9 mouse cellular contexts compared by ENCODE assay signal in genomic region chr16:49856661-49857060, GRCm38 (mm10). TPM values are rescaled to one million over a fixed set of nuclear protein-coding genes. Genes with fewer than 3 reads are reported as not detected.
DNase-seq lines count a peak whose midpoint lies in the region; ATAC-seq and TF ChIP-seq lines count a peak whose summit lies in the region.
"Had no signal": no experiment of that assay in that cellular context is flagged by ENCODE, and none has a peak within 500 bp of the region (broad histone marks: within the 10 kb centered on the region; RNA-seq: fewer than 3 reads in every experiment).

No protein-coding gene starts in this region.

- H3K27ac ChIP-seq in heart, embryonic 16.5 days (ENCODE audit: low read length), result peak overlapping the region; percentile 100; the same call in 1 of the 2 replicates
- H3K27ac ChIP-seq in MEL (ENCODE audit: control insufficient read depth, low read depth, low read length), result peak overlapping the region; percentile 85
- no peak overlapping the region for H3K27ac ChIP-seq in forebrain, postnatal 0 days (ENCODE audit: low read depth, low read length)
- H3K27ac ChIP-seq in midbrain, embryonic 10.5 days (replicated peaks), result peak overlapping the region; percentile 98

- peak overlapping the region; percentile 91 for H3K4me3 ChIP-seq in heart, embryonic 16.5 days (ENCODE audit: low read length)
- H3K4me3 ChIP-seq in MEL (ENCODE audit: control insufficient read depth in 1 of 2, insufficient read depth in 1 of 2, low read depth in 2 of 2, low read length in 2 of 2), result peak overlapping the region; percentile 77 to 85
- H3K4me3 ChIP-seq in forebrain, postnatal 0 days (ENCODE audit: low read depth, low read length), result peak overlapping the region; percentile 69
- H3K4me3 ChIP-seq in midbrain, embryonic 10.5 days, result peak overlapping the region; percentile 89

- peak overlapping the region; percentile 95 for H3K9ac ChIP-seq in heart, embryonic 16.5 days (ENCODE audit: low read length)
- peak overlapping the region; percentile 89 for H3K9ac ChIP-seq in MEL (ENCODE audit: control insufficient read depth, low read depth, low read length, poor library complexity, severe bottlenecking)
- H3K9ac ChIP-seq in forebrain, postnatal 0 days, result peak overlapping the region; percentile 93

- intact Hi-C loops in left cerebral cortex, postnatal 36 days (cut with DNase I), result loop anchor here (5.0 kb wide), 3 partner anchors 191 to 576 kb away; partner anchors contain the start of gene Bbx

- peak overlapping the region; percentile 76 for H3K4me2 ChIP-seq in heart, embryonic 16.5 days (ENCODE audit: low read depth, low read length)
- peak overlapping the region; percentile 75 for H3K4me2 ChIP-seq in forebrain, postnatal 0 days (ENCODE audit: low read depth)

- TF ChIP-seq CTCF in MEL (IDR thresholded peaks at IDR 0.05 in 2 of 3, conservative IDR thresholded peaks at IDR 0.05 in 1 of 3; ENCODE audit: control insufficient read depth in 1 of 3, insufficient read depth in 1 of 3, low read depth in 2 of 3, low read length in 3 of 3, poor library complexity in 1 of 3, severe bottlenecking in 1 of 3), result no peak
- no peak for TF ChIP-seq CTCF in forebrain, postnatal 0 days (IDR thresholded peaks at IDR 0.05; ENCODE audit: low read depth)

- no peak for ATAC-seq in heart, embryonic 16.5 days (replicated peaks; ENCODE audit: extremely low read depth, insufficient read depth, low FRiP score)
- ATAC-seq in forebrain, postnatal 0 days, result no peak
- ATAC-seq: Patski had no signal

- peaks cover 19% of the 10 kb centered on the region for H3K4me1 ChIP-seq in heart, embryonic 16.5 days (ENCODE audit: control insufficient read depth, insufficient read depth, low read length)
- peaks cover 15 to 29% of the 10 kb centered on the region in 2 experiments for H3K4me1 ChIP-seq in MEL (ENCODE audit: control insufficient read depth in 1 of 2, insufficient read depth in 2 of 2, low read length in 2 of 2)
- H3K4me1 ChIP-seq in forebrain, postnatal 0 days (ENCODE audit: insufficient read depth), result 0 out of 2 replicates have a peak, but pooled peaks cover 5% of the 10 kb centered on the region
- peaks cover 34% of the 10 kb centered on the region for H3K4me1 ChIP-seq in midbrain, embryonic 10.5 days

- no peak for DNase-seq in heart, adult 11 months
- peak; percentile 62 for DNase-seq in MEL (ENCODE audit: low read depth, low spot score)
- peak; percentile 20 for DNase-seq in forebrain, postnatal 0 days
- DNase-seq in midbrain, embryonic 10.5 days (ENCODE audit: low spot score), result no peak
- no peak for DNase-seq in left cerebral cortex, postnatal 36 days (ENCODE audit: low spot score in 2 of 2)
- DNase-seq in adrenal gland, adult 8-10 months, result no peak
- DNase-seq in spleen, adult 18-20 months, result no peak

- no peaks in the 10 kb centered on the region for H3K27me3 ChIP-seq in heart, embryonic 16.5 days (ENCODE audit: control insufficient read depth, insufficient read depth, low read length)
- H3K27me3 ChIP-seq in MEL (ENCODE audit: control insufficient read depth in 1 of 2, insufficient read depth in 2 of 2, low read length in 2 of 2), result no peaks in the 10 kb centered on the region
- no peaks in the 10 kb centered on the region for H3K27me3 ChIP-seq in forebrain, postnatal 0 days (ENCODE audit: insufficient read depth, low read length)
- H3K27me3 ChIP-seq in midbrain, embryonic 10.5 days (ENCODE audit: low read depth, poor library complexity, severe bottlenecking), result no peaks in the 10 kb centered on the region
- H3K27me3 ChIP-seq: Patski had no signal

- no peak for TF ChIP-seq POLR2A in MEL (IDR thresholded peaks at IDR 0.05; ENCODE audit: control insufficient read depth in 1 of 2, insufficient read depth in 1 of 2, low read depth in 1 of 2, low read length in 2 of 2, poor library complexity in 1 of 2)

- peaks cover 44% of the 10 kb centered on the region for H3K79me2 ChIP-seq in MEL (ENCODE audit: control insufficient read depth, insufficient read depth, low read length, poor library complexity)

- H3K9me3 ChIP-seq in heart, embryonic 16.5 days (replicated peaks; ENCODE audit: control insufficient read depth, low read length), result no peaks in the 10 kb centered on the region
- no peaks in the 10 kb centered on the region for H3K9me3 ChIP-seq in MEL (replicated peaks; ENCODE audit: insufficient read depth, low read length)
- no peaks in the 10 kb centered on the region for H3K9me3 ChIP-seq in forebrain, postnatal 0 days (ENCODE audit: low read length)
- H3K9me3 ChIP-seq in midbrain, embryonic 10.5 days (replicated peaks), result no peaks in the 10 kb centered on the region

- WGBS in heart, embryonic 16.5 days, result 9% methylated on average over 8 of the region's 8 CpGs
- WGBS in forebrain, postnatal 0 days, result 8% methylated on average over 8 of the region's 8 CpGs
- 38% methylated on average over 8 of the region's 8 CpGs for WGBS in midbrain, embryonic 10.5 days

- peak in 1 of 2 experiments; percentile 37; a peak in 2 of 4 replicates for TF ChIP-seq EP300 in MEL (IDR thresholded peaks at IDR 0.05; ENCODE audit: low read depth in 1 of 2, low read length in 2 of 2)

- H3K36me3 ChIP-seq in heart, embryonic 16.5 days (ENCODE audit: control insufficient read depth, insufficient read depth), result peaks cover 3% of the 10 kb centered on the region; the same call in 1 of the 2 replicates
- peaks cover 0 to 42% of the 10 kb centered on the region in 2 experiments; a peak in 2 of 4 replicates for H3K36me3 ChIP-seq in MEL (ENCODE audit: control insufficient read depth in 1 of 2, insufficient read depth in 2 of 2, low read length in 2 of 2)
- no peaks in the 10 kb centered on the region for H3K36me3 ChIP-seq in forebrain, postnatal 0 days (ENCODE audit: insufficient read depth)
- peaks cover 7% of the 10 kb centered on the region for H3K36me3 ChIP-seq in midbrain, embryonic 10.5 days

- no peak for TF ChIP-seq RAD21 in MEL (IDR thresholded peaks at IDR 0.05; ENCODE audit: low read depth, low read length)

TF ChIP-seq in MEL, 35 proteins besides CTCF, POLR2A, EP300 and RAD21:
- TF ChIP-seq ZMIZ1 (IDR thresholded peaks at IDR 0.05; ENCODE audit: low read depth, low read length) (peak; percentile 70; the same call in 1 of the 2 replicates), ETS1 (IDR thresholded peaks at IDR 0.05; ENCODE audit: low read depth, low read length) (0 out of 2 replicates have a peak, but pooled peaks have one; percentile 7), RCOR1 (IDR thresholded peaks at IDR 0.05; ENCODE audit: low read depth, low read length) (peak; percentile 50; the same call in 1 of the 2 replicates), MYC (IDR thresholded peaks at IDR 0.05; ENCODE audit: low read depth, low read length) (0 out of 2 replicates have a peak, but pooled peaks have one; percentile 2), GATA1 (IDR thresholded peaks at IDR 0.05; ENCODE audit: low read depth, low read length) (0 out of 2 replicates have a peak, but pooled peaks have one; percentile 49), BHLHE40 (IDR thresholded peaks at IDR 0.05; ENCODE audit: borderline replicate concordance, low read depth, low read length) (no peak), SMC3 (IDR thresholded peaks at IDR 0.05; ENCODE audit: low read depth, low read length) (no peak)

RNA-seq across cellular contexts. Expression of gene Cd47, which starts 56.3 kb away (rescaled TPM):
- polyA plus RNA-seq in heart, embryonic 16.5 days (2015; fragmentation: Nextera tagmentation; extraction: Ambion mirVana), result 76.3 and 93.0 TPM in 2 replicates
- 57.5 and 86.6 TPM in 2 replicates for total RNA-seq in MEL (2012; rRNA removed)
- polyA plus RNA-seq in MEL (2012; ENCODE audit: insufficient read depth in 1 of 2, insufficient read length in 2 of 2, low read depth in 1 of 2, low replicate concordance in 2 of 2, missing spikeins in 1 of 2), result 10 to 100 TPM; 45.9 to 51.7 TPM
- 46.4 and 47.3 TPM in 2 replicates for total RNA-seq in forebrain, postnatal 0 days (2014; rRNA removed)
- polyA plus RNA-seq in forebrain, postnatal 0 days (2015; fragmentation: Nextera tagmentation; extraction: Ambion mirVana), result 135 and 210 TPM in 2 replicates
- 38.4 and 46.3 TPM in 2 replicates for polyA plus RNA-seq in midbrain, embryonic 10.5 days (2016; fragmentation: Nextera tagmentation; extraction: Ambion mirVana)
- 100 to 1,000 TPM; 234 to 245 TPM for total RNA-seq in left cerebral cortex, postnatal 36 days (2021)
- 100 to 1,000 TPM; 124 to 201 (median 165) TPM for total RNA-seq in adrenal gland, adult 8-10 months (2022)

Comparison
In these comparisons a context has a peak if more than half of its experiments do, and no peak if none do; other contexts are left out.
1. DNase-seq: peak in MEL (single experiment) and forebrain, postnatal 0 days (single experiment); none in heart, adult 11 months (single experiment), midbrain, embryonic 10.5 days (single experiment), left cerebral cortex, postnatal 36 days (0 of 2), adrenal gland, adult 8-10 months (single experiment) and spleen, adult 18-20 months (0 of 2).
2. Peak in every context shown above with its lines, with median percentiles within 50 percentile points of each other: H3K4me3 ChIP-seq and H3K9ac ChIP-seq.